Mouse (Mus musculus) heart, postnatal 0 days (tissue): ENCODE results near the gene Col25a1. TPM values are rescaled to one million over a fixed set of nuclear protein-coding genes. Genes with fewer than 3 reads are reported as not detected.

ENCODE experiments used
- ATAC-seq: fragments of 200-750 bp; cut with Nextera tagmentation; 2 replicates; pipeline ENCODE4 v1.8.0; 2017; ENCODE audit warnings: low read depth, moderate number of reproducible peaks, moderate library complexity; ENCODE audit not compliant: insufficient read depth
- DNase-seq: peaks from one replicate; pipeline ENCODE4 v3.0.0-alpha.2; 2016; ENCODE audit warnings: low spot score
- H3K27ac ChIP-seq: fragments of 300-500 bp; sonication (generic); 2 replicates; pipeline ENCODE4 v1.5.1; 2014; ENCODE audit warnings: low read depth, mild to moderate bottlenecking
- H3K27me3 ChIP-seq: fragments of 300-500 bp; sonication (generic); 2 replicates; pipeline ENCODE4 v1.6.1; 2014; ENCODE audit warnings: low read length, mixed read lengths; ENCODE audit not compliant: control insufficient read depth, insufficient read depth
- H3K36me3 ChIP-seq: fragments of 300-500 bp; sonication (generic); replicated peaks from 2 replicates; pipeline ENCODE4 v1.6.1; 2014; ENCODE audit warnings: low read length, mixed read lengths; ENCODE audit not compliant: control insufficient read depth, insufficient read depth
- H3K4me1 ChIP-seq: fragments of 300-500 bp; sonication (generic); 2 replicates; pipeline ENCODE4 v1.6.1; 2014; ENCODE audit warnings: antibody characterized with exemption; ENCODE audit not compliant: control insufficient read depth, insufficient read depth
- H3K4me2 ChIP-seq: fragments of 300-500 bp; sonication (generic); 2 replicates; pipeline ENCODE4 v1.6.1; 2014; ENCODE audit warnings: low read depth, mild to moderate bottlenecking, low read length, moderate library complexity
- H3K4me3 ChIP-seq: fragments of 300-500 bp; sonication (generic); 2 replicates; pipeline ENCODE4 v1.5.1; 2014; ENCODE audit warnings: low read depth, low read length
- H3K9ac ChIP-seq: fragments of 300-500 bp; sonication (generic); replicated peaks from 2 replicates; pipeline ENCODE4 v1.6.1; 2014; ENCODE audit warnings: low read depth, low read length, mixed read lengths
- H3K9me3 ChIP-seq: fragments of 300-500 bp; sonication (generic); replicated peaks from 2 replicates; pipeline ENCODE4 v1.6.1; 2016; ENCODE audit warnings: low read length; ENCODE audit not compliant: control insufficient read depth
- CTCF ChIP-seq: IDR thresholded peaks from 2 replicates; pipeline ENCODE4 v1.5.1; 2016; ENCODE audit warnings: antibody characterized with exemption, control low read depth, low read depth
- EP300 ChIP-seq: IDR thresholded peaks from 2 replicates; pipeline ENCODE4 v1.6.1; 2016; ENCODE audit warnings: antibody characterized with exemption, low read depth
- WGBS: fragments of 180-500 bp; shearing (Covaris S2); extraction: QIAGEN DNeasy Blood & Tissue Kit; methylation state at CpG from one replicate; pipeline ENCODE4 v1.1.7; 2014; 5-methylcytosine and 5-hydroxymethylcytosine counted together
- polyA plus RNA-seq: library from polyadenylated mRNA; unstranded; fragments of >200 nt; fragmentation: Nextera tagmentation; extraction: Ambion mirVana; gene quantifications from 2 replicates; pipeline ENCODE4 v1.2.1, GENCODE M21; 2015
- total RNA-seq: library from RNA; depleted of rRNA; stranded (reverse); fragments of >200 nt; gene quantifications from 2 replicates; pipeline ENCODE4 v1.2.3, GENCODE M21; 2014; ENCODE audit warnings: low replicate concordance

Gene Col25a1
- total and polyA plus RNA-seq, 2 experiments from 2014 or later = 0.67 to 0.92 TPM

DNA sequence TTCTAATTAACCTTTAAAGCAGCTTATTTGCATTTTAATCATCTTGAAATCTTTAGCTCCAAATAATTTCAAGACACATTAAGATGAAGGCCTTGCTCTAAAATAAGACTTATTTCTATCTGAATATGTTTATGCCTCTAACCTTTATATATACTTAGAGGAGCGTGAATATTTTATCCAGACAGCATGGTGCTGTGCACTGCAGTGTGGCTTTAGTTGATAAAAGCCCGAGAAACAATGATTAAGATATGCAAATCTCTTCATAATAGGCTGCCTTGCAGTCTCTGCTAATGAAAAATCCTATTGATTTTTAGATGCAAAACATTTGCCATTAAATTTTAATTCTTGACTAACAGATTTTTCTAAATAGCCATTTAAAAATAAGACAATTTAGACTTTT lies 156.8 kb downstream of the Col25a1 start:
- no peak for ATAC-seq
- WGBS = 72% methylated on average over 2 of the region's 2 CpGs

DNA sequence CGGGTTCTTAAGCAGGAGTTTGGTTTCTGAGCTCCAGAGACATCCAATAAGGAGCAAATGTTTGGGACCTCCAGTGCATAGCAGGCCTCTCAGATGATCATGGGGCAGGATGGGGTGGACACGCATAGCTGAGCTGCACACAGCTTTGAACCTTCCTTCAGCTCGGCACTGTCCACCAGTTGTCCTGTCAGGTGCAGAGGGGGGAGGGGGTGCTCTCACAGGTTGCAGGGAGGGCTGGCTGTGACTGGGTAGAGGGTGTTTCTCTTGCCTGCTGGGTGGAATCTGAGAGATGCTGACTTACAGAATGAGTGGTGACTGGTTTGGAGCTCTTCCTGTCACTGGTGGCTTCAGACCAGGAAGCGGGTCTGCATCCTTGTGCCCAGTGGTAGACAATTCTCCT lies 157.5 kb downstream of the Col25a1 start:
- no peaks in the 10 kb centered on the region for H3K4me1 ChIP-seq
- no peaks in the 10 kb centered on the region for H3K36me3 ChIP-seq
- ATAC-seq = no peak
- H3K27ac ChIP-seq = no peak overlapping the region
- DNase-seq = no peak
- no peak overlapping the region for H3K4me3 ChIP-seq
- no peak overlapping the region for H3K9ac ChIP-seq
- no peak for TF ChIP-seq CTCF
- no peak for TF ChIP-seq EP300
- no peak overlapping the region for H3K4me2 ChIP-seq
- 78% methylated on average over 4 of the region's 4 CpGs for WGBS
- no peaks in the 10 kb centered on the region for H3K27me3 ChIP-seq
- H3K9me3 ChIP-seq = no peaks in the 10 kb centered on the region

More for the DNA sequence above, 156.8 kb downstream of the Col25a1 start:
- no peak overlapping the region for H3K4me3 ChIP-seq
- TF ChIP-seq EP300 (no peak), CTCF (no peak)
- H3K27me3 ChIP-seq = no peaks in the 10 kb centered on the region
- no peak overlapping the region for H3K9ac ChIP-seq
- no peak overlapping the region for H3K27ac ChIP-seq
- H3K4me1 ChIP-seq = no peaks in the 10 kb centered on the region
- no peaks in the 10 kb centered on the region for H3K9me3 ChIP-seq
- no peak for DNase-seq
- H3K4me2 ChIP-seq = no peak overlapping the region
- no peaks in the 10 kb centered on the region for H3K36me3 ChIP-seq

GRCm38 (mm10) chr3:130289220-130289619 lies 157.9 kb downstream of the Col25a1 start:
- Histone ChIP-seq H3K27ac (no peak overlapping the region), H3K36me3 (no peaks in the 10 kb centered on the region), H3K27me3 (no peaks in the 10 kb centered on the region), H3K9ac (no peak overlapping the region), H3K4me3 (no peak overlapping the region), H3K4me1 (no peaks in the 10 kb centered on the region), H3K4me2 (no peak overlapping the region), H3K9me3 (no peaks in the 10 kb centered on the region)
- no peak for TF ChIP-seq CTCF
- no peak for TF ChIP-seq EP300
- WGBS = 85% methylated on average over 3 of the region's 3 CpGs
- DNase-seq (no peak), ATAC-seq (no peak)

GRCm38 (mm10) chr3:130290175-130290574 lies 158.9 kb downstream of the Col25a1 start:
- no peak for TF ChIP-seq CTCF
- TF ChIP-seq EP300 = no peak
- Histone ChIP-seq H3K4me3 (no peak overlapping the region), H3K9me3 (no peaks in the 10 kb centered on the region), H3K27ac (no peak overlapping the region), H3K4me2 (no peak overlapping the region), H3K27me3 (no peaks in the 10 kb centered on the region), H3K4me1 (no peaks in the 10 kb centered on the region), H3K36me3 (no peaks in the 10 kb centered on the region), H3K9ac (no peak overlapping the region)
- DNase-seq = no peak
- WGBS = 66% methylated on average over 6 of the region's 6 CpGs
- no peak for ATAC-seq

DNA sequence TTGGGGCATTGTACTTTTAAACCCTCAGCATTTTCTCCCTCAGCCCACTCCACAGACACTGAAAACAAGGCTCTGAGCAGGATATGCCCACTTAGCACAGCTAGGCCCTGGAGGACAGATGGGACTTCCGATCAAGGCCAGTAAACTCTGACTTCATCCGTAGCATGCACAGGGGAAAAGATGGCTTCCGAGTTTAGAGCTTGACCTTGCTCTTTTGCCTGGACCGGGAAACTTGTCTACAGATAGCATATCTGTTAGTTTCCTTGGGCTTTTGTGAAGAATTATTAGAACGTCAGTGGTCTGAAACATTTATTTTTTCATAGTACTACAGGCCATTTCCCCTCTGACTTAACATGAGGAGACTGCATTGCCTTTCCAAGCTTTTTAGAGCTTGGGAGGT lies 159.4 kb downstream of the Col25a1 start:
- WGBS = 62% methylated on average over 5 of the region's 5 CpGs

GRCm38 (mm10) chr3:130291926-130292325 lies 160.6 kb downstream of the Col25a1 start:
- no peak overlapping the region for H3K4me3 ChIP-seq
- H3K4me2 ChIP-seq = no peak overlapping the region
- H3K9me3 ChIP-seq = no peaks in the 10 kb centered on the region
- TF ChIP-seq CTCF (no peak), EP300 (no peak)
- no peak for DNase-seq
- H3K4me1 ChIP-seq = no peaks in the 10 kb centered on the region
- no peaks in the 10 kb centered on the region for H3K36me3 ChIP-seq
- H3K27me3 ChIP-seq = no peaks in the 10 kb centered on the region
- ATAC-seq = no peak
- no peak overlapping the region for H3K27ac ChIP-seq
- 87% methylated on average over 5 of the region's 5 CpGs for WGBS
- no peak overlapping the region for H3K9ac ChIP-seq

More for the DNA sequence above, 159.4 kb downstream of the Col25a1 start:
- Histone ChIP-seq H3K4me1 (no peaks in the 10 kb centered on the region), H3K4me2 (no peak overlapping the region), H3K9me3 (no peaks in the 10 kb centered on the region), H3K27me3 (no peaks in the 10 kb centered on the region), H3K36me3 (no peaks in the 10 kb centered on the region), H3K9ac (no peak overlapping the region), H3K27ac (no peak overlapping the region), H3K4me3 (no peak overlapping the region)
- DNase-seq (no peak), ATAC-seq (no peak)
- TF ChIP-seq EP300 (no peak), CTCF (no peak)
